Mouse (Mus musculus) hindbrain, embryonic 16.5 days (tissue): ENCODE results near the gene Cpne4. TPM values are rescaled to one million over a fixed set of nuclear protein-coding genes. Genes with fewer than 3 reads are reported as not detected.

Source experiments
- ATAC-seq: fragments of 200-750 bp; cut with Nextera tagmentation; 2 replicates; pipeline ENCODE4 v1.8.0; 2017; ENCODE audit warnings: moderate TSS enrichment, moderate library complexity
- H3K27ac ChIP-seq: fragments of 300-500 bp; sonication (generic); 2 replicates; pipeline ENCODE4 v1.5.1; 2014; ENCODE audit warnings: low read depth, mild to moderate bottlenecking, control low read depth, low read length, moderate library complexity
- H3K27me3 ChIP-seq: fragments of 300-500 bp; sonication (generic); replicated peaks from 2 replicates; pipeline ENCODE4 v1.6.1; 2014; ENCODE audit warnings: low read length; ENCODE audit not compliant: control insufficient read depth, insufficient read depth
- H3K36me3 ChIP-seq: fragments of 300-500 bp; sonication (generic); 2 replicates; pipeline ENCODE4 v1.6.1; 2014; ENCODE audit warnings: mild to moderate bottlenecking, low read length, moderate library complexity, mixed read lengths; ENCODE audit not compliant: control insufficient read depth, insufficient read depth
- H3K4me1 ChIP-seq: fragments of 300-500 bp; sonication (generic); 2 replicates; pipeline ENCODE4 v1.6.1; 2014; ENCODE audit warnings: low read depth, low read length; ENCODE audit not compliant: control insufficient read depth, insufficient read depth
- H3K4me2 ChIP-seq: fragments of 300-500 bp; sonication (generic); 2 replicates; pipeline ENCODE4 v1.6.1; 2014; ENCODE audit warnings: mild to moderate bottlenecking, low read length, control low read depth, moderate library complexity
- H3K4me3 ChIP-seq: fragments of 300-500 bp; sonication (generic); 2 replicates; pipeline ENCODE4 v1.5.1; 2014; ENCODE audit warnings: mild to moderate bottlenecking, low read length, control low read depth, moderate library complexity
- H3K9ac ChIP-seq: fragments of 300-500 bp; sonication (generic); 2 replicates; pipeline ENCODE4 v1.6.1; 2014; ENCODE audit warnings: low read depth, mild to moderate bottlenecking, control low read depth, low read length, moderate library complexity
- H3K9me3 ChIP-seq: fragments of 300-500 bp; sonication (generic); 2 replicates; pipeline ENCODE4 v1.6.1; 2014; ENCODE audit warnings: mild to moderate bottlenecking, low read length, moderate library complexity; ENCODE audit not compliant: control insufficient read depth
- WGBS: fragments of 180-500 bp; shearing (Covaris S2); extraction: QIAGEN DNeasy Blood & Tissue Kit; methylation state at CpG from one replicate; pipeline ENCODE4 v1.1.7; 2014; 5-methylcytosine and 5-hydroxymethylcytosine counted together
- polyA plus RNA-seq: library from polyadenylated mRNA; unstranded; fragments of >200 nt; fragmentation: Nextera tagmentation; extraction: Ambion mirVana; gene quantifications from 2 replicates; pipeline ENCODE4 v1.2.1, GENCODE M21; 2015

The Cpne4 gene
- polyA plus RNA-seq, 1 experiment from 2014 or later = 13.0 TPM

DNA sequence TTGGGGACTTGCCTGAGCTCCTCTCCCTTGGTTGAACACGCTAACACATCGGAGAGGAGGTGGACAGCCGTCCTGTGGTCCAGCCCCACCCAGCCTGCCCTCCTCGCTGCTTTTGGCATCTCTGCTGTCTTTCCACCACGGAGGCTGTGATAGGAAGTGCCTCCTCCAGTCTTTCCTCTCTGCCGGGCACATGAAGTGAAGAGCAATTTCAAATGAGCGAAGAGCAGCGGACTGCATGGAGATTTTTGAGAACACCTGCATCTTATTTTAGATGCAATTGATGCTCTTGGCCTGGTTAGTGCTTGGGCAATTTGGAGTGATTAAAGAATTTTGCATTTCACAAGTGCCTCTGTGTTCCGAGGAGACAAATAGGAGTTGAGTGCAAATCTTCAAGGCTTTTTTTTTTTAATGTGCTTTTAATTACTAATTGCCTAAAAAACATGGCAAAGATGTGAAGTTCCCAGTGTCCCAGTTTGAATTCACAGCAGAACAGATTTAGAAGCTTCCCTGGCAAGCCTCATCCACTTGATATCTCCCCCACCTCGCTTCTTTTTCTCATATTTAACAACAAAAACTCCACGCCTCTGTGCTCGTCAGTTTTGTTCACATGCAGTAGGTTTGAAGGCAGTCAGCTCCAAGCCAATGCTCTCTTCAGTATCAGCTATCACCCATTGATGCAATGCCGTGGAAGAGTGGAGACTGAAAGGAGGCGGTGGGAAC is 195.7 kb downstream of the Cpne4 start:
- Histone ChIP-seq H3K4me2 (no peak overlapping the region), H3K4me3 (no peak overlapping the region)

DNA sequence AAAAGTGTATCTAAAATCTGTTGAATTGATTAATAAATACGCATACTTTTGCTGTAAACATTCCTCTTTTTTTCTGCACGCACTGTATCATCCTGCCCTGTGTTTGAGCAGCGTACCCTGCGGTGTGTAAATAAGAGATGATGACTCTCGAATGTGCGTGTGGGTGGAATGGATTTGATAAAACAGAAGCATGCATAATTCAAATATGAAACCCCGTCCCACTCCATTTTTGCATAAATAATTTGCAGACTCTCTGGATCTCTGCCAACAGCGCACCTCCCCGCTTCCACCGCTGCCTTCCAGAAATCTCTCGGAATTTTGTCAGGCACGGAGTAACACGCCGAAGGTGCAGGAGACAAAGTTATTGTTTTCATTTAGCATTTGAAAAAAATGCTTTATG is 208.4 kb downstream of the Cpne4 start:
- WGBS = 52% methylated on average over 14 of the region's 14 CpGs
- no peak; the same call in 1 of the 2 replicates for ATAC-seq
- Histone ChIP-seq H3K27me3 (no peaks in the 10 kb centered on the region), H3K36me3 (no peaks in the 10 kb centered on the region), H3K4me1 (no peaks in the 10 kb centered on the region), H3K9me3 (no peaks in the 10 kb centered on the region), H3K9ac (no peak overlapping the region), H3K4me2 (no peak overlapping the region), H3K27ac (no peak overlapping the region), H3K4me3 (no peak overlapping the region)

More for the DNA sequence above, 195.7 kb downstream of the Cpne4 start:
- H3K9ac ChIP-seq = no peak overlapping the region
- no peaks in the 10 kb centered on the region for H3K27me3 ChIP-seq
- 79% methylated on average over 14 of the region's 14 CpGs for WGBS
- no peak overlapping the region for H3K27ac ChIP-seq
- no peaks in the 10 kb centered on the region for H3K36me3 ChIP-seq
- H3K9me3 ChIP-seq = no peaks in the 10 kb centered on the region
- no peak for ATAC-seq
- H3K4me1 ChIP-seq = no peaks in the 10 kb centered on the region

DNA sequence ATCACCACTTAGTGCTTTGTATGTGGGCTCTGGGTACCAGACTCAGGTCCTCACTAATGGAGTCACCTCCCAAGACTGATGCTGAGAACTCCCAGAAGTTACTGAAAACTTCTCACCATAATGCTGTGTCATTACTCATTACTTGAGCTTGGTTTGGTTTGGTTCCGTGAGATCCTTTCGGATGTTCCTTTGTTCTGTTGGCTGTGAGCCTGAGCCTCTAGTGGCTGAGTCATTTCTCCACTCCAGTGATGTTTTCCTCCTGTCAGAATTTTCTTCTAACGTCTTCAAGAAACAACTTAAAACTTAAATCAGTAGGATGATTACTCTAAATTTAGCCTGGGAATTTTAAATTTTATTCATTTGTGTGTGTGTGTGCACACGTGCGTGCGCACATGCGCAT is 212.9 kb downstream of the Cpne4 start:
- 87% methylated on average over 7 of the region's 7 CpGs for WGBS
- H3K36me3 ChIP-seq = no peaks in the 10 kb centered on the region

DNA sequence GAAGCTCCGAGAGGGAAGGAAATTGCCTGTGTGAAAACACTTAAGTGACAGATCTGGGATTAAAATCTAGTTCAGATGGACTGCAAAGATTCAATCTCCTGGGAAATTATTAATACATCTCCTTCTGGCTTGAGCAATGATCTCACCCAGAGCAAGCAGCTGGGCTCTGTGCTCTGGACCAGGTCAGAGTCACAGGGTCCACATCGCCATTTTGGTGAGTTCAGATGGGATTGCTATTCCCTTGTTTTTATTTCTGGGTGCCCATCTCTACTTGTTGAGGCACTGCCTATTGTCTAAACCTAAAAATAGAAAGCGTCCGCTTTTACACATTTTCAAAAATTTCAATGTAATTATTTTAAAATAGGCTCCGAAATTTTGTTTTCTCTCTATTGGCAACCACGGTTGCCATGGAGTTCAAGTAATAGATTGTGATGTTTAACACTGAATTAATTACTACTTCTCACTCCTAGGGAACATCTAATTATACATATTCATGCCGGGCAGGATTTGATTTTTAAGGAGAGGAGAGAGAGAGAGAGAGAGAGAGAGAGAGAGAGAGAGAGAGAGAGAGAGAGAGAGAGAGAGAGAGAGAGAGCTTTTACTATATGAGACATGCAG is 229.2 kb downstream of the Cpne4 start:
- no peaks in the 10 kb centered on the region for H3K36me3 ChIP-seq
- no peak for ATAC-seq
- H3K4me2 ChIP-seq = no peak overlapping the region
- H3K4me1 ChIP-seq = no peaks in the 10 kb centered on the region
- H3K27ac ChIP-seq = no peak overlapping the region
- 70% methylated on average over 7 of the region's 7 CpGs for WGBS
- no peaks in the 10 kb centered on the region for H3K27me3 ChIP-seq
- H3K4me3 ChIP-seq = no peak overlapping the region
- no peak overlapping the region for H3K9ac ChIP-seq
- H3K9me3 ChIP-seq = no peaks in the 10 kb centered on the region

More for the DNA sequence above, 212.9 kb downstream of the Cpne4 start:
- Histone ChIP-seq H3K27ac (no peak overlapping the region), H3K9me3 (no peaks in the 10 kb centered on the region), H3K9ac (no peak overlapping the region), H3K4me1 (no peaks in the 10 kb centered on the region), H3K4me2 (no peak overlapping the region), H3K27me3 (no peaks in the 10 kb centered on the region), H3K4me3 (no peak overlapping the region)
- ATAC-seq = no peak

DNA sequence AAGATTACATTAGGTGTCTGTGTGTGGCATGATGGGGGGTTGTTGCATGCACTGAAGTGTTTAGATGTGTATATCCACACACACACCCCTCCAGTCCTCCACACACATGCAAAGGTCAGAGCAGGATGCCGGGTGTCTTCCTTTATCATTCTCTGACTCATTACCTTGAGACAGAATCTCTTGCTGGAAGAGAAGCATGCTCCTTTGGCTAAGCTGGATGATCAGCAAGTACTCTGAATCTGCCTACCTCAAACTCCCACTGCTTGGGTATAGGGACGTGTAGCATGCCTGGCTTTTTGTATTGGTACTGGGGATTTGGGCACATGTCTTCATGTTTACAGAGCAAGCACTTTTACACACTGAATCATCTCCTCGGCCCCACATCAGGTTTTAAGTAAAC is 230.0 kb downstream of the Cpne4 start:
- no peak for ATAC-seq
- Histone ChIP-seq H3K4me1 (no peaks in the 10 kb centered on the region), H3K4me3 (no peak overlapping the region), H3K4me2 (no peak overlapping the region), H3K36me3 (no peaks in the 10 kb centered on the region), H3K9ac (no peak overlapping the region), H3K9me3 (no peaks in the 10 kb centered on the region), H3K27me3 (no peaks in the 10 kb centered on the region), H3K27ac (no peak overlapping the region)
- 79% methylated on average over 3 of the region's 3 CpGs for WGBS

DNA sequence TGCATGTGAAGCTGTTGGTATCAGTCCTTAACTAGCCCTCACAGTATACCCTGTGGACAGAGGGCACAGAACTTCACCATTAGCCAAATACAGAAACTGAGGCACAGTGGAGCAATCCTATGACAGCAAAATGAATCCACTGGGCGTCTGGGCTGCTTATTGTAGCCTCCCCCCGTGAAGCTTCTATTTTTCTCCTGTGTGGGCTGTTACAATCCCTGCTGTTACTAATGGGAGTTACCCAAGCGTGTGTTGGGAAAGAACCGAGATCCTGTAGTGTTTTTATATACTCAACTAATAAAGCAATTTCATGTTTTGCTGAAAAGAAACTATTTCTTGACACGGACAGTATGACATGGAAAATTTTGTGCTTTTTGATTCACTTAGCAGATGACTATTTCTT is 230.7 kb downstream of the Cpne4 start:
- no peaks in the 10 kb centered on the region for H3K9me3 ChIP-seq
- no peaks in the 10 kb centered on the region for H3K4me1 ChIP-seq
- no peak overlapping the region for H3K27ac ChIP-seq
- no peak overlapping the region for H3K9ac ChIP-seq
- no peak overlapping the region for H3K4me3 ChIP-seq
- ATAC-seq = no peak
- H3K27me3 ChIP-seq = no peaks in the 10 kb centered on the region
- H3K36me3 ChIP-seq = no peaks in the 10 kb centered on the region
- WGBS = 45% methylated on average over 5 of the region's 5 CpGs
- no peak overlapping the region for H3K4me2 ChIP-seq

DNA sequence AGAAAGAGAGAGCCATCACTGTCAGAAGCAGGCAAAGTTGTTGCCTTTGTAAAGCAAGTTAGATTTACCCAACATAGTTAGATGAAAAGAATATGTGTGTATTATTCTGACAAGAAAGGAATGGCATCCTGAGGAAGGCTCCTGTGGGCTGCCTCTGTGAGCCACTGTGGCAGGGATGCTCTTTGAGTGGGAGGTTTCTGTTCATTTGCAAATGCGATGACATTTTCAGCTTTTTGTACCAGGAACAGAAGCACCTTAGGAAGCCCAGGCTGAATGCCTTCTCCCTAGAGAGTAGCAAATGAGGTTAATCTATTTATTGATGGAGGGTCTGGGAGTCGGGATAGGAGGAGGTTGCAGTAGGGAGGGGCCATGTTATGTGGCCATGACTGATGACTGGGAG is 249.5 kb downstream of the Cpne4 start:
- ATAC-seq = no peak

DNA sequence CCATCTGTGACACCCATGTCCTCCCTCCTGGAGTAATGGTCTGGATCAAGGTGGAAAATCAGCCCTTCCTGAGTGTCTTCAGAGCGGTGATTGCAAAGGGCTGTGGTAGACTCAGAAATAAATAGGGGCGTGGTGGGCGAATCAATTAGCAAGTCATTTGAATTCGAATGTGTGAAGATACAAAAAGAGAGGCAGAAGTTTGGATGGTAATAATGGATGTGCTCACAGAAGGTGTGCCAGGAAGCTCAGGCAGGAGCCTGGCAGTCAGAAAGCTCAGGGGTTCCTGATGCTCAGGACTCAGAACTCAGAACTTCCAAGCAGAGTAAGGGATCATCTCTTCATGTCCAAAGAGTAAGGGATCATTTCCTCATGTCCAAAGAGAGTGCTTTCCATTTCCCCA is 257.7 kb downstream of the Cpne4 start:
- no peaks in the 10 kb centered on the region for H3K4me1 ChIP-seq
- H3K27ac ChIP-seq = no peak overlapping the region
- H3K9ac ChIP-seq = no peak overlapping the region
- H3K27me3 ChIP-seq = no peaks in the 10 kb centered on the region
- no peaks in the 10 kb centered on the region for H3K36me3 ChIP-seq
- H3K4me3 ChIP-seq = no peak overlapping the region
- H3K9me3 ChIP-seq = no peaks in the 10 kb centered on the region
- WGBS = 63% methylated on average over 4 of the region's 4 CpGs
- no peak overlapping the region for H3K4me2 ChIP-seq
- no peak for ATAC-seq

More for the DNA sequence above, 249.5 kb downstream of the Cpne4 start:
- H3K9ac ChIP-seq = no peak overlapping the region
- WGBS = 11% methylated on average over 2 of the region's 2 CpGs
- no peak overlapping the region for H3K4me3 ChIP-seq
- no peaks in the 10 kb centered on the region for H3K9me3 ChIP-seq
- H3K4me2 ChIP-seq = no peak overlapping the region
- H3K27ac ChIP-seq = no peak overlapping the region
- no peaks in the 10 kb centered on the region for H3K4me1 ChIP-seq
- no peaks in the 10 kb centered on the region for H3K36me3 ChIP-seq
- no peaks in the 10 kb centered on the region for H3K27me3 ChIP-seq

DNA sequence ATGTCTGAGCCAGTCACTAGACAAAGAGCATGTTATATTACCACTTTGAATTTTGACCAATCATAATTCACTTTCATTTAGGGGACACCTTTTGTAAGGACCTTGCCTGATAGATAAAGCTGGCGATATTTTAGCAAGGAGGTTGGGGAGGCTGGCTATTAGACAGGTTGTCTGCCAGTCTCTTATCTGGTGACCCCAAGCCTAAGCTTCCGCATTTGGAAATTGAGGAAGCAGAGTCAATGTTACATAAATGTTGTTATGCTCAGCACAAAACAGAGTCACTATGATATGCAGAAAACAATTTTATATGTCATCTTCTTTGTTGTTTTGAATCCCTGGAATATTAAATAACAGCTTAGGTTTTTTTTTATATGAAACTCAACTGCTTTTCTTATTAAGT is 267.6 kb downstream of the Cpne4 start:
- Histone ChIP-seq H3K9me3 (no peaks in the 10 kb centered on the region), H3K27ac (no peak overlapping the region), H3K4me1 (no peaks in the 10 kb centered on the region), H3K4me3 (no peak overlapping the region), H3K27me3 (no peaks in the 10 kb centered on the region), H3K9ac (no peak overlapping the region), H3K4me2 (no peak overlapping the region), H3K36me3 (no peaks in the 10 kb centered on the region)
- ATAC-seq = no peak
- WGBS = 92% methylated on average over 2 of the region's 2 CpGs
